Mouse (Mus musculus) heart, adult 2 months (tissue): ENCODE data around the gene Cadm1. TPM values are rescaled to one million over a fixed set of nuclear protein-coding genes. Genes with fewer than 3 reads are reported as not detected.

ENCODE experiments used
- DNase-seq, 2 experiments: peaks; one replicate each; pipeline ENCODE4 v3.0.0; 2021
- H3K27ac ChIP-seq: fragments of 200-600 bp; 2 replicates; pipeline ENCODE4 v1.8.1; 2022
- H3K27me3 ChIP-seq: fragments of 200-500 bp; 2 replicates; pipeline ENCODE4 v1.6.1; 2012; ENCODE audit warnings: mild to moderate bottlenecking, low read length, inconsistent platforms, mixed read lengths; ENCODE audit not compliant: control insufficient read depth, insufficient read depth
- H3K36me3 ChIP-seq: fragments of 200-500 bp; 2 replicates; pipeline ENCODE4 v1.6.1; 2012; ENCODE audit warnings: low read length, inconsistent platforms; ENCODE audit not compliant: control insufficient read depth, insufficient read depth
- H3K4me1 ChIP-seq: fragments of 200-500 bp; 2 replicates; pipeline ENCODE4 v1.6.1; 2011; ENCODE audit warnings: low read length; ENCODE audit not compliant: control insufficient read depth, insufficient read depth
- H3K4me3 ChIP-seq: fragments of 200-600 bp; 2 replicates; pipeline ENCODE4 v1.8.1; 2022
- H3K79me2 ChIP-seq: fragments of 200-500 bp; replicated peaks from 2 replicates; pipeline ENCODE4 v1.6.1; 2012; ENCODE audit warnings: mild to moderate bottlenecking, inconsistent platforms, low read length, moderate library complexity, mixed read lengths; ENCODE audit not compliant: control insufficient read depth, insufficient read depth
- H3K9ac ChIP-seq: fragments of 200-500 bp; 2 replicates; pipeline ENCODE4 v1.6.1; 2012; ENCODE audit warnings: low read depth, mild to moderate bottlenecking, control low read depth, inconsistent platforms, low read length, mixed read lengths
- CTCF ChIP-seq: fragments of 200-600 bp; IDR thresholded peaks from 2 replicates; pipeline ENCODE4 v1.8.1; 2022; ENCODE audit warnings: antibody characterized with exemption, mild to moderate bottlenecking, moderate library complexity
- EP300 ChIP-seq: fragments of 200-500 bp; IDR thresholded peaks from 2 replicates; pipeline ENCODE4 v1.6.1; 2011; ENCODE audit warnings: low read depth, low read length, control low read depth; ENCODE audit not compliant: insufficient read depth
- POLR2A ChIP-seq: fragments of 200-500 bp; IDR thresholded peaks from 2 replicates; pipeline ENCODE4 v1.6.1; 2011; ENCODE audit warnings: mild to moderate bottlenecking, low read depth, low read length, control low read depth; ENCODE audit not compliant: insufficient read depth
- WGBS: fragments of 180-500 bp; shearing (Covaris S2); methylation state at CpG from one replicate; pipeline ENCODE4 v1.1.7; 2018; 5-methylcytosine and 5-hydroxymethylcytosine counted together
- intact Hi-C: fragments of 180-260 bp; cut with DNase I; formaldehyde crosslinking; loops from one replicate; pipeline ENCODE4 v1.15.1; 2025
- polyA plus RNA-seq: library from polyadenylated mRNA; depleted of rRNA; stranded (reverse); fragments of >200 nt; gene quantifications from 2 replicates; pipeline ENCODE4 v1.2.3, GENCODE M21; 2012
- total RNA-seq, 2 experiments: library from RNA; stranded (reverse); gene quantifications; 2 replicates each; pipeline ENCODE4 v1.2.3; 2021

Cadm1 gene
- total and polyA plus RNA-seq, 3 experiments, result 1.6 to 2.6 (median 2.4) TPM

- Histone ChIP-seq H3K4me3 (no peak overlapping the region), H3K36me3 (no peaks in the 10 kb centered on the region), H3K79me2 (no peaks in the 10 kb centered on the region), H3K4me1 (no peaks in the 10 kb centered on the region), H3K9ac (no peak overlapping the region), H3K27ac (no peak overlapping the region), H3K27me3 (no peaks in the 10 kb centered on the region; the same call in 1 of the 2 replicates)
- WGBS, result 75% methylated on average over 6 of the region's 6 CpGs
- intact Hi-C loops, result no loop called here
- TF ChIP-seq CTCF, result no peak
- TF ChIP-seq EP300, result no peak
- no peak for TF ChIP-seq POLR2A
- no peak for DNase-seq
These were observed 200.3 kb downstream of the Cadm1 start for GRCm38 (mm10) chr9:47730247-47730646.

GRCm38 (mm10) chr9:47733780-47734451, 203.9 kb downstream of the Cadm1 start:
- peak; percentile 26 to 31 for DNase-seq

GRCm38 (mm10) chr9:47734905-47735304, 204.9 kb downstream of the Cadm1 start:
- Histone ChIP-seq H3K4me3 (no peak overlapping the region), H3K4me1 (no peaks in the 10 kb centered on the region; the same call in 1 of the 2 replicates), H3K79me2 (no peaks in the 10 kb centered on the region), H3K9ac (no peak overlapping the region), H3K27me3 (no peaks in the 10 kb centered on the region), H3K27ac (no peak overlapping the region), H3K36me3 (no peaks in the 10 kb centered on the region)
- 93% methylated on average over 5 of the region's 5 CpGs for WGBS
- intact Hi-C loops, result no loop called here
- no peak for DNase-seq
- TF ChIP-seq EP300, result no peak
- TF ChIP-seq POLR2A, result no peak
- no peak for TF ChIP-seq CTCF

More at GRCm38 (mm10) chr9:47733780-47734451, 203.9 kb downstream of the Cadm1 start:
- 73% methylated on average over 13 of the region's 13 CpGs for WGBS
- H3K79me2 ChIP-seq, result no peaks in the 10 kb centered on the region
- H3K9ac ChIP-seq, result no peak overlapping the region
- intact Hi-C loops, result no loop called here
- TF ChIP-seq CTCF (no peak), EP300 (no peak), POLR2A (no peak)
- no peaks in the 10 kb centered on the region for H3K27me3 ChIP-seq
- no peak overlapping the region for H3K27ac ChIP-seq
- H3K4me3 ChIP-seq, result no peak overlapping the region
- no peaks in the 10 kb centered on the region for H3K4me1 ChIP-seq
- no peaks in the 10 kb centered on the region for H3K36me3 ChIP-seq

- Histone ChIP-seq H3K4me1 (no peaks in the 10 kb centered on the region; the same call in 1 of the 2 replicates), H3K9ac (no peak overlapping the region), H3K4me3 (no peak overlapping the region), H3K79me2 (no peaks in the 10 kb centered on the region), H3K36me3 (no peaks in the 10 kb centered on the region), H3K27me3 (no peaks in the 10 kb centered on the region), H3K27ac (no peak overlapping the region)
- WGBS, result 54% methylated on average over 4 of the region's 4 CpGs
- intact Hi-C loops, result no loop called here
- TF ChIP-seq POLR2A (no peak), CTCF (no peak), EP300 (no peak)
- DNase-seq, result no peak
These were observed 208.8 kb downstream of the Cadm1 start for GRCm38 (mm10) chr9:47738799-47739198.

GRCm38 (mm10) chr9:47739276-47739675, 209.3 kb downstream of the Cadm1 start:
- no peaks in the 10 kb centered on the region; the same call in 1 of the 2 replicates for H3K4me1 ChIP-seq
- intact Hi-C loops, result no loop called here
- TF ChIP-seq POLR2A (no peak), EP300 (no peak), CTCF (no peak)
- no peaks in the 10 kb centered on the region for H3K27me3 ChIP-seq
- 33% methylated on average over 7 of the region's 7 CpGs for WGBS
- H3K9ac ChIP-seq, result no peak overlapping the region
- H3K4me3 ChIP-seq, result no peak overlapping the region
- H3K27ac ChIP-seq, result no peak overlapping the region
- DNase-seq, result no peak
- no peaks in the 10 kb centered on the region for H3K79me2 ChIP-seq
- no peaks in the 10 kb centered on the region for H3K36me3 ChIP-seq

GRCm38 (mm10) chr9:47741751-47742150, 211.8 kb downstream of the Cadm1 start:
- no peak overlapping the region for H3K9ac ChIP-seq
- H3K27ac ChIP-seq, result no peak overlapping the region
- H3K79me2 ChIP-seq, result no peaks in the 10 kb centered on the region
- H3K4me3 ChIP-seq, result no peak overlapping the region
- no peaks in the 10 kb centered on the region for H3K27me3 ChIP-seq
- intact Hi-C loops, result no loop called here
- no peaks in the 10 kb centered on the region; the same call in 1 of the 2 replicates for H3K4me1 ChIP-seq
- no peak for DNase-seq
- TF ChIP-seq EP300 (no peak), CTCF (no peak), POLR2A (no peak)
- 94% methylated on average over 3 of the region's 3 CpGs for WGBS
- H3K36me3 ChIP-seq, result no peaks in the 10 kb centered on the region
